Mouse (Mus musculus) heart, embryonic 15.5 days (tissue): ENCODE measurements around the gene Lax1. TPM values are rescaled to one million over a fixed set of nuclear protein-coding genes. Genes with fewer than 3 reads are reported as not detected.
"Not testable (repeated sequence)": the region's sequence is repeated elsewhere in the genome, so short reads cannot be mapped to it uniquely, and the experiment has no call there.

Experiments used
- ATAC-seq: fragments of 200-750 bp; cut with Nextera tagmentation; replicated peaks from 2 replicates; pipeline ENCODE4 v1.8.0; 2017; ENCODE audit warnings: low read depth, moderate TSS enrichment; ENCODE audit not compliant: insufficient number of reproducible peaks, insufficient read depth, low FRiP score
- H3K27ac ChIP-seq: fragments of 300-500 bp; sonication (generic); 2 replicates; pipeline ENCODE4 v1.5.1; 2015; ENCODE audit warnings: mild to moderate bottlenecking, inconsistent platforms
- H3K27me3 ChIP-seq: fragments of 300-500 bp; sonication (generic); 2 replicates; pipeline ENCODE4 v1.6.1; 2015; ENCODE audit warnings: inconsistent platforms
- H3K36me3 ChIP-seq: fragments of 300-500 bp; sonication (generic); 2 replicates; pipeline ENCODE4 v1.6.1; 2015; ENCODE audit warnings: mild to moderate bottlenecking, inconsistent platforms
- H3K4me1 ChIP-seq: fragments of 300-500 bp; sonication (generic); replicated peaks from 2 replicates; pipeline ENCODE4 v1.6.1; 2015; ENCODE audit warnings: inconsistent platforms
- H3K4me2 ChIP-seq: fragments of 300-500 bp; sonication (generic); 2 replicates; pipeline ENCODE4 v1.6.1; 2015; ENCODE audit warnings: inconsistent platforms, mild to moderate bottlenecking, moderate library complexity
- H3K4me3 ChIP-seq: fragments of 300-500 bp; sonication (generic); 2 replicates; pipeline ENCODE4 v1.5.1; 2015; ENCODE audit warnings: mild to moderate bottlenecking, inconsistent platforms
- H3K9ac ChIP-seq: fragments of 300-500 bp; sonication (generic); 2 replicates; pipeline ENCODE4 v1.6.1; 2015; ENCODE audit warnings: mild to moderate bottlenecking, inconsistent platforms
- H3K9me3 ChIP-seq: fragments of 300-500 bp; sonication (generic); replicated peaks from 2 replicates; pipeline ENCODE4 v1.6.1; 2016; ENCODE audit warnings: inconsistent platforms
- WGBS: fragments of 180-500 bp; shearing (Covaris S2); methylation state at CpG from one replicate; pipeline ENCODE4 v1.1.7; 2015; ENCODE audit warnings: mixed read lengths; 5-methylcytosine and 5-hydroxymethylcytosine counted together
- polyA plus RNA-seq: library from polyadenylated mRNA; unstranded; fragments of >200 nt; fragmentation: Nextera tagmentation; extraction: Ambion mirVana; gene quantifications from 2 replicates; pipeline ENCODE4 v1.2.1, GENCODE M21; 2015

The Lax1 gene
- polyA plus RNA-seq, 1 experiment from 2014 or later = 0.31 TPM

GRCm38 (mm10) chr1:133691046-133691445 lies 1.1 kb upstream of the Lax1 start:
- no peak for ATAC-seq
- Histone ChIP-seq H3K27ac (no peak overlapping the region), H3K9me3 (no peaks in the 10 kb centered on the region), H3K27me3 (no peaks in the 10 kb centered on the region), H3K9ac (no peak overlapping the region), H3K4me3 (no peak overlapping the region), H3K4me1 (peaks cover 30% of the 10 kb centered on the region), H3K4me2 (no peak overlapping the region), H3K36me3 (no peaks in the 10 kb centered on the region)
- WGBS = 88% methylated on average over 6 of the region's 6 CpGs

GRCm38 (mm10) chr1:133688301-133688700 lies 1.6 kb downstream of the Lax1 start:
- Histone ChIP-seq H3K4me3 (no peak overlapping the region), H3K9ac (no peak overlapping the region), H3K36me3 (no peaks in the 10 kb centered on the region), H3K27me3 (no peaks in the 10 kb centered on the region), H3K4me1 (0 out of 2 replicates have a peak, but pooled peaks cover 4% of the 10 kb centered on the region), H3K4me2 (no peak overlapping the region), H3K27ac (no peak overlapping the region), H3K9me3 (no peaks in the 10 kb centered on the region)
- WGBS = 70% methylated on average over 7 of the region's 7 CpGs
- ATAC-seq = no peak

- H3K9ac ChIP-seq = no peak overlapping the region
- H3K9me3 ChIP-seq = no peaks in the 10 kb centered on the region
- H3K36me3 ChIP-seq = no peaks in the 10 kb centered on the region
- H3K27ac ChIP-seq = no peak overlapping the region
- no peaks in the 10 kb centered on the region for H3K27me3 ChIP-seq
- no peaks in the 10 kb centered on the region for H3K4me1 ChIP-seq
- no peak overlapping the region for H3K4me2 ChIP-seq
- 71% methylated on average over 10 of the region's 10 CpGs for WGBS
- H3K4me3 ChIP-seq = no peak overlapping the region
- no peak for ATAC-seq
These were observed 4.0 kb downstream of the Lax1 start for GRCm38 (mm10) chr1:133685749-133686519.

- Histone ChIP-seq H3K27me3 (no peaks in the 10 kb centered on the region), H3K9me3 (no peaks in the 10 kb centered on the region), H3K4me3 (no peak overlapping the region), H3K4me1 (0 out of 2 replicates have a peak, but pooled peaks cover 3% of the 10 kb centered on the region), H3K4me2 (no peak overlapping the region), H3K27ac (no peak overlapping the region), H3K36me3 (no peaks in the 10 kb centered on the region), H3K9ac (no peak overlapping the region)
- WGBS = 62% methylated on average over 3 of the region's 3 CpGs
- ATAC-seq = no peak
These were observed 18.1 kb downstream of the Lax1 start for GRCm38 (mm10) chr1:133671801-133672200.

- Histone ChIP-seq H3K4me1 (0 out of 2 replicates have a peak, but pooled peaks cover 3% of the 10 kb centered on the region), H3K9me3 (no peaks in the 10 kb centered on the region), H3K4me3 (no peak overlapping the region), H3K27ac (no peak overlapping the region), H3K36me3 (no peaks in the 10 kb centered on the region), H3K27me3 (no peaks in the 10 kb centered on the region), H3K9ac (no peak overlapping the region), H3K4me2 (no peak overlapping the region)
- 76% methylated on average over 3 of the region's 3 CpGs for WGBS
- ATAC-seq = no peak
These were observed 18.6 kb downstream of the Lax1 start for GRCm38 (mm10) chr1:133671266-133671665.

GRCm38 (mm10) chr1:133670776-133671175 lies 19.1 kb downstream of the Lax1 start:
- no peak overlapping the region for H3K4me2 ChIP-seq
- no peak for ATAC-seq
- no peaks in the 10 kb centered on the region for H3K36me3 ChIP-seq
- H3K4me3 ChIP-seq = no peak overlapping the region
- 77% methylated on average over 6 of the region's 6 CpGs for WGBS
- H3K27me3 ChIP-seq = no peaks in the 10 kb centered on the region
- H3K4me1 ChIP-seq = 0 out of 2 replicates have a peak, but pooled peaks cover 3% of the 10 kb centered on the region
- H3K27ac ChIP-seq = no peak overlapping the region
- no peak overlapping the region for H3K9ac ChIP-seq
- no peaks in the 10 kb centered on the region for H3K9me3 ChIP-seq

GRCm38 (mm10) chr1:133670190-133670589 lies 19.7 kb downstream of the Lax1 start:
- H3K36me3 ChIP-seq = no peaks in the 10 kb centered on the region
- no peak overlapping the region for H3K4me2 ChIP-seq
- 0 out of 2 replicates have a peak, but pooled peaks cover 3% of the 10 kb centered on the region for H3K4me1 ChIP-seq
- H3K9ac ChIP-seq = no peak overlapping the region
- no peak overlapping the region for H3K27ac ChIP-seq
- ATAC-seq = no peak
- no peaks in the 10 kb centered on the region for H3K9me3 ChIP-seq
- no peak overlapping the region for H3K4me3 ChIP-seq
- 73% methylated on average over 12 of the region's 12 CpGs for WGBS
- H3K27me3 ChIP-seq = no peaks in the 10 kb centered on the region

GRCm38 (mm10) chr1:133668618-133669017 lies 21.3 kb downstream of the Lax1 start:
- no peak overlapping the region for H3K9ac ChIP-seq
- H3K27ac ChIP-seq = no peak overlapping the region
- WGBS = 92% methylated on average over 3 of the region's 3 CpGs
- no peaks in the 10 kb centered on the region for H3K36me3 ChIP-seq
- no peak overlapping the region for H3K4me3 ChIP-seq
- no peaks in the 10 kb centered on the region for H3K27me3 ChIP-seq
- 0 out of 2 replicates have a peak, but pooled peaks cover 6% of the 10 kb centered on the region for H3K4me1 ChIP-seq
- H3K9me3 ChIP-seq = no peaks in the 10 kb centered on the region
- no peak for ATAC-seq
- H3K4me2 ChIP-seq = no peak overlapping the region

GRCm38 (mm10) chr1:133667721-133668120 lies 22.2 kb downstream of the Lax1 start:
- no peaks in the 10 kb centered on the region for H3K9me3 ChIP-seq
- WGBS = 67% methylated on average over 7 of the region's 7 CpGs

GRCm38 (mm10) chr1:133665713-133666112 lies 24.2 kb downstream of the Lax1 start:
- H3K9me3 ChIP-seq, H3K4me2 ChIP-seq, H3K4me3 ChIP-seq, H3K27ac ChIP-seq, H3K36me3 ChIP-seq, H3K27me3 ChIP-seq, ATAC-seq, H3K9ac ChIP-seq, H3K4me1 ChIP-seq: not testable (repeated sequence)
- WGBS = 82% methylated on average over 7 of the region's 8 CpGs

More at GRCm38 (mm10) chr1:133667721-133668120, 22.2 kb downstream of the Lax1 start:
- Histone ChIP-seq H3K4me2 (no peak overlapping the region), H3K36me3 (no peaks in the 10 kb centered on the region), H3K27me3 (no peaks in the 10 kb centered on the region), H3K27ac (no peak overlapping the region), H3K4me3 (no peak overlapping the region), H3K9ac (no peak overlapping the region), H3K4me1 (0 out of 2 replicates have a peak, but pooled peaks cover 7% of the 10 kb centered on the region)
- no peak for ATAC-seq

GRCm38 (mm10) chr1:133664203-133664970 lies 25.5 kb downstream of the Lax1 start:
- H3K9ac ChIP-seq = no peak overlapping the region
- ATAC-seq = no peak
- no peak overlapping the region for H3K4me2 ChIP-seq
- no peaks in the 10 kb centered on the region for H3K36me3 ChIP-seq
- WGBS = 79% methylated on average over 11 of the region's 11 CpGs
- H3K27me3 ChIP-seq = no peaks in the 10 kb centered on the region
- no peaks in the 10 kb centered on the region for H3K9me3 ChIP-seq
- peak overlapping the region; percentile 61 for H3K27ac ChIP-seq
- H3K4me1 ChIP-seq = peaks cover 11% of the 10 kb centered on the region
- no peak overlapping the region for H3K4me3 ChIP-seq
